Mouse (Mus musculus) neural tube, embryonic 13.5 days (tissue): ENCODE measurements around the gene Myo9b. TPM values are rescaled to one million over a fixed set of nuclear protein-coding genes. Genes with fewer than 3 reads are reported as not detected.

ENCODE experiments used
- ATAC-seq: fragments of 200-750 bp; cut with Nextera tagmentation; 2 replicates; pipeline ENCODE4 v1.8.0; 2017; ENCODE audit warnings: low read depth, mild to moderate bottlenecking, moderate TSS enrichment, moderate library complexity
- H3K27ac ChIP-seq: fragments of 300-500 bp; sonication (generic); replicated peaks from 2 replicates; pipeline ENCODE4 v1.5.1; 2015; ENCODE audit warnings: moderate library complexity, mild to moderate bottlenecking, inconsistent platforms
- H3K27me3 ChIP-seq: fragments of 300-500 bp; sonication (generic); 2 replicates; pipeline ENCODE4 v1.6.1; 2015; ENCODE audit warnings: mild to moderate bottlenecking, inconsistent platforms
- H3K36me3 ChIP-seq: fragments of 300-500 bp; sonication (generic); 2 replicates; pipeline ENCODE4 v1.6.1; 2015; ENCODE audit warnings: mild to moderate bottlenecking, inconsistent platforms
- H3K4me1 ChIP-seq: fragments of 300-500 bp; sonication (generic); replicated peaks from 2 replicates; pipeline ENCODE4 v1.6.1; 2015; ENCODE audit warnings: inconsistent platforms
- H3K4me2 ChIP-seq: fragments of 300-500 bp; sonication (generic); 2 replicates; pipeline ENCODE4 v1.6.1; 2015; ENCODE audit warnings: inconsistent platforms, mild to moderate bottlenecking, moderate library complexity
- H3K4me3 ChIP-seq: fragments of 300-500 bp; sonication (generic); 2 replicates; pipeline ENCODE4 v1.5.1; 2015; ENCODE audit warnings: mild to moderate bottlenecking, inconsistent platforms
- H3K9ac ChIP-seq: fragments of 300-500 bp; sonication (generic); 2 replicates; pipeline ENCODE4 v1.6.1; 2015; ENCODE audit warnings: moderate library complexity, mild to moderate bottlenecking, inconsistent platforms
- H3K9me3 ChIP-seq: fragments of 300-500 bp; sonication (generic); 2 replicates; pipeline ENCODE4 v1.6.1; 2016; ENCODE audit warnings: inconsistent platforms
- WGBS: fragments of 180-500 bp; shearing (Covaris S2); methylation state at CpG from one replicate; pipeline ENCODE4 v1.1.7; 2015; 5-methylcytosine and 5-hydroxymethylcytosine counted together
- polyA plus RNA-seq: library from polyadenylated mRNA; unstranded; fragments of >200 nt; fragmentation: Nextera tagmentation; extraction: Ambion mirVana; gene quantifications from 2 replicates; pipeline ENCODE4 v1.2.1, GENCODE M21; 2015

The Myo9b gene
- polyA plus RNA-seq, 1 experiment from 2014 or later, result 17.9 TPM

DNA sequence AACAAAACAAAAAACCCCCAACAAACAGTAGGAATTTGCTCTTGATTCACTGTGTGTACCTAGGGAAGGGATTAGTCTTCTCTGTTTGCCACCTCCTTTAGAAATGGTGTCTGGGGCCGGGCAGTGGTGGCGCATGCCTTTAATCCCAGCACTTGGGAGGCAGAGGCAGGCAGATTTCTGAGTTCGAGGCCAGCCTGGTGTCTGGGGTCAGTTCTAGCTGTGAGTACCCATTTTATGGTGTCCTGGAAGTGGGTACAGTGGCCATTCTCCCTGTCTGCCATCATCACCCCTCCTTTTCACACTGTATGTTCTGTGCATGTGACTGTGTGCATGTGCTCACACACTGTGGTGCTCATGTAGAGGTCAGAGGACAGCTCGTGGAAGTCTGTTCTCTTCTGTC, 135.7 kb downstream of the Myo9b start:
- Histone ChIP-seq H3K27ac (no peak overlapping the region), H3K36me3 (peaks cover 5% of the 10 kb centered on the region; the same call in 1 of the 2 replicates), H3K27me3 (no peaks in the 10 kb centered on the region), H3K4me2 (no peak overlapping the region), H3K9me3 (no peaks in the 10 kb centered on the region), H3K9ac (no peak overlapping the region), H3K4me3 (no peak overlapping the region), H3K4me1 (peaks cover 24% of the 10 kb centered on the region)
- ATAC-seq, result no peak
- WGBS, result 95% methylated on average over 4 of the region's 4 CpGs

Other genes starting within 250 kb of the Myo9b start
- gene Haus8, start 220 bp downstream of the Myo9b start, polyA plus RNA-seq, result 51.9 and 64.3 TPM in 2 replicates
- 109 and 111 TPM in 2 replicates for gene Use1, start 94.1 kb downstream of the Myo9b start, polyA plus RNA-seq
- 4.3 and 6.0 TPM in 2 replicates for gene Ocel1, start 98.6 kb downstream of the Myo9b start, polyA plus RNA-seq
- 27.9 and 30.3 TPM in 2 replicates for gene Nr2f6, start 109.2 kb downstream of the Myo9b start, polyA plus RNA-seq
- gene Ushbp1, start 123.1 kb downstream of the Myo9b start, polyA plus RNA-seq, result 6.1 and 7.3 TPM in 2 replicates
- gene Babam1, start 124.1 kb downstream of the Myo9b start, polyA plus RNA-seq, result 96.0 and 96.6 TPM in 2 replicates
- 8.2 and 8.4 TPM in 2 replicates for gene Ankle1, start 133.3 kb downstream of the Myo9b start, polyA plus RNA-seq
- 127 and 145 TPM in 2 replicates for gene Abhd8, start 190.9 kb downstream of the Myo9b start, polyA plus RNA-seq
- 208 and 237 TPM in 2 replicates for gene Mrpl34, start 192.2 kb downstream of the Myo9b start, polyA plus RNA-seq
- 217 and 231 TPM in 2 replicates for gene Dda1, start 196.5 kb downstream of the Myo9b start, polyA plus RNA-seq
- 6.1 and 7.8 TPM in 2 replicates for gene Ano8, start 213.2 kb downstream of the Myo9b start, polyA plus RNA-seq
- gene Gtpbp3, start 215.4 kb downstream of the Myo9b start, polyA plus RNA-seq, result 12.0 and 15.5 TPM in 2 replicates
- gene Plvap, start 239.0 kb downstream of the Myo9b start, polyA plus RNA-seq, result 20.8 and 22.2 TPM in 2 replicates